Mouse (Mus musculus): ENCODE measurements at regions not wholly inside any gene's neighbourhood (a gene's known extent, or its start where the extent isn't known, plus 50 kb on each side); places are given as distances from the start of the nearest gene placed in this dataset.

GRCm38 (mm10) chr14:64580086-64580485, 476.0 kb downstream of the Prss52 start:
- no peak for DNase-seq

GRCm38 (mm10) chr14:64580862-64581261, 476.8 kb downstream of the Prss52 start:
- no peak for DNase-seq

GRCm38 (mm10) chr14:64581705-64582104, 477.6 kb downstream of the Prss52 start:
- DNase-seq, result no peak

- no peak for DNase-seq
Observed at GRCm38 (mm10) chr14:64582822-64583221, 478.7 kb downstream of the Prss52 start.

GRCm38 (mm10) chr14:64584221-64584620, 480.1 kb downstream of the Prss52 start:
- DNase-seq, result no peak

GRCm38 (mm10) chr14:64585081-64585470, 481.0 kb downstream of the Prss52 start:
- no peak for DNase-seq

- DNase-seq, result no peak
Observed at GRCm38 (mm10) chr14:64585471-64586192, 481.5 kb downstream of the Prss52 start.

- no peak for DNase-seq
Observed at GRCm38 (mm10) chr14:64586386-64586859, 482.3 kb downstream of the Prss52 start.

- no peak for DNase-seq
Observed at GRCm38 (mm10) chr14:64586860-64587698, 483.0 kb downstream of the Prss52 start.

- no peak for DNase-seq
Observed at GRCm38 (mm10) chr14:64587699-64588434, 483.8 kb downstream of the Prss52 start.

GRCm38 (mm10) chr14:64588561-64588960, 484.5 kb downstream of the Prss52 start:
- DNase-seq, result no peak

- no peak for DNase-seq
Observed at GRCm38 (mm10) chr14:64589126-64589525, 485.0 kb downstream of the Prss52 start.

GRCm38 (mm10) chr14:64589571-64590547, 485.8 kb downstream of the Prss52 start:
- DNase-seq, result no peak

- no peak for DNase-seq
Observed at GRCm38 (mm10) chr14:64590611-64591010, 486.5 kb downstream of the Prss52 start.

- DNase-seq, result no peak
Observed at GRCm38 (mm10) chr14:64591091-64591976, 487.2 kb downstream of the Prss52 start.

GRCm38 (mm10) chr14:64592176-64592575, 488.1 kb downstream of the Prss52 start:
- no peak for DNase-seq

- DNase-seq, result no peak
Observed at GRCm38 (mm10) chr14:64592706-64593320, 488.7 kb downstream of the Prss52 start.

- no peak for DNase-seq
Observed at GRCm38 (mm10) chr14:64593564-64593963, 489.5 kb downstream of the Prss52 start.

GRCm38 (mm10) chr14:64594021-64594561, 490.0 kb downstream of the Prss52 start:
- DNase-seq, result no peak

Measured in gastrocnemius, postnatal 25 days (tissue).